Mouse (Mus musculus) heart, postnatal 0 days (tissue): Measurements from ENCODE around the gene Ano6.

Source experiments
- CTCF ChIP-seq: IDR thresholded peaks from 2 replicates; pipeline ENCODE4 v1.5.1; 2016; ENCODE audit warnings: antibody characterized with exemption, control low read depth, low read depth
- EP300 ChIP-seq: IDR thresholded peaks from 2 replicates; pipeline ENCODE4 v1.6.1; 2016; ENCODE audit warnings: antibody characterized with exemption, low read depth

- TF ChIP-seq CTCF = no peak
- no peak for TF ChIP-seq EP300
Measured at GRCm38 (mm10) chr15:95791855-95792254, 1.2 kb downstream of the Ano6 start.
